Mouse (Mus musculus) kidney, postnatal 0 days (tissue): ENCODE measurements around the gene Fancc. TPM values are rescaled to one million over a fixed set of nuclear protein-coding genes. Genes with fewer than 3 reads are reported as not detected.

Source experiments
- ATAC-seq: fragments of 200-750 bp; cut with Nextera tagmentation; replicated peaks from 2 replicates; pipeline ENCODE4 v1.8.0; 2017; ENCODE audit warnings: low read depth, moderate number of reproducible peaks, moderate TSS enrichment, moderate library complexity; ENCODE audit not compliant: low FRiP score
- DNase-seq: peaks from one replicate; pipeline ENCODE4 v3.0.0-alpha.2; 2016; ENCODE audit warnings: low spot score
- H3K27ac ChIP-seq: fragments of 300-500 bp; sonication (generic); 2 replicates; pipeline ENCODE4 v1.5.1; 2014; ENCODE audit warnings: mild to moderate bottlenecking
- H3K27me3 ChIP-seq: fragments of 300-500 bp; sonication (generic); 2 replicates; pipeline ENCODE4 v1.6.1; 2014; ENCODE audit warnings: low read length, mixed read lengths; ENCODE audit not compliant: insufficient read depth
- H3K36me3 ChIP-seq: fragments of 300-500 bp; sonication (generic); 2 replicates; pipeline ENCODE4 v1.6.1; 2014; ENCODE audit warnings: low read length, mixed read lengths; ENCODE audit not compliant: insufficient read depth
- H3K4me1 ChIP-seq: fragments of 300-500 bp; sonication (generic); replicated peaks from 2 replicates; pipeline ENCODE4 v1.6.1; 2014; ENCODE audit warnings: antibody characterized with exemption, low read length, mixed read lengths; ENCODE audit not compliant: insufficient read depth
- H3K4me2 ChIP-seq: fragments of 300-500 bp; sonication (generic); 2 replicates; pipeline ENCODE4 v1.6.1; 2014; ENCODE audit warnings: mild to moderate bottlenecking, low read length, moderate library complexity, mixed read lengths
- H3K4me3 ChIP-seq: fragments of 300-500 bp; sonication (generic); replicated peaks from 2 replicates; pipeline ENCODE4 v1.5.1; 2014; ENCODE audit warnings: low read depth, low read length
- H3K9ac ChIP-seq: fragments of 300-500 bp; sonication (generic); 2 replicates; pipeline ENCODE4 v1.6.1; 2014; ENCODE audit warnings: low read depth, low read length
- H3K9me3 ChIP-seq: fragments of 300-500 bp; sonication (generic); replicated peaks from 2 replicates; pipeline ENCODE4 v1.6.1; 2016; ENCODE audit warnings: low read length, inconsistent platforms, mixed read lengths
- CTCF ChIP-seq: IDR thresholded peaks from 2 replicates; pipeline ENCODE4 v1.5.1; 2016; ENCODE audit warnings: antibody characterized with exemption, low read depth, mild to moderate bottlenecking, moderate library complexity
- WGBS: fragments of 180-500 bp; shearing (Covaris S2); extraction: QIAGEN DNeasy Blood & Tissue Kit; methylation state at CpG from one replicate; pipeline ENCODE4 v1.1.7; 2014; 5-methylcytosine and 5-hydroxymethylcytosine counted together
- polyA plus RNA-seq: library from polyadenylated mRNA; unstranded; fragments of >200 nt; fragmentation: Nextera tagmentation; extraction: Ambion mirVana; gene quantifications from 2 replicates; pipeline ENCODE4 v1.2.1, GENCODE M21; 2015

The Fancc gene
- polyA plus RNA-seq, 1 experiment from 2014 or later = 16.2 TPM

GRCm38 (mm10) chr13:63247631-63248030, 249.4 kb downstream of the Fancc start:
- H3K9me3 ChIP-seq = no peaks in the 10 kb centered on the region
- 0 out of 2 replicates have a peak overlapping the region, but pooled peaks have one; percentile 27 for H3K27ac ChIP-seq
- DNase-seq (no peak), ATAC-seq (no peak)
- H3K36me3 ChIP-seq = no peaks in the 10 kb centered on the region
- no peak overlapping the region for H3K4me3 ChIP-seq
- H3K27me3 ChIP-seq = no peaks in the 10 kb centered on the region
- WGBS = 78% methylated on average over 11 of the region's 11 CpGs
- H3K4me2 ChIP-seq = no peak overlapping the region
- peaks cover 62% of the 10 kb centered on the region for H3K4me1 ChIP-seq
- TF ChIP-seq CTCF = no peak
- H3K9ac ChIP-seq = no peak overlapping the region

DNA sequence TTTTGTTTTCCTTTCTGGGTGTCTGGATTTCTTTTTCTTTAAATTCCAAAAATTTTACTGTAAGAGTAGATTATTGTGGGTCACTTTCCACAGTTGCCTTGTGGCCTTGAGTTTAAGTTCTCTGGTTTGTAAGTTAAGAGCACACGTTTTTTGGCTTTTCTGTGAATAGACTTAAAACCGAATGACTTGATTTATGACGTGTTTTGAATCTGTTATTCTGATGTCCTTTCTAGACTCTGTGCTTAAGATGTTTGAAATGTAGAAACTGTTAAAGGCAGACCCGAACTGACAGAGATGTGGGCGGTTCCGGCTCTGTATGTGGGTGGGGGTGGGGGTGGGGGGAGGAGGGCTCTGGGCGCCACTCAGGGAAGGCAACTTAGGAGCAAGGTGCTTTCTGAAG, 250.0 kb downstream of the Fancc start:
- Histone ChIP-seq H3K4me1 (peaks cover 62% of the 10 kb centered on the region), H3K9me3 (no peaks in the 10 kb centered on the region), H3K4me2 (peak overlapping the region; percentile 46), H3K36me3 (no peaks in the 10 kb centered on the region), H3K4me3 (no peak overlapping the region), H3K27ac (peak overlapping the region; percentile 70), H3K9ac (0 out of 2 replicates have a peak overlapping the region, but pooled peaks have one; percentile 6), H3K27me3 (no peaks in the 10 kb centered on the region)
- DNase-seq (no peak), ATAC-seq (no peak)
- TF ChIP-seq CTCF = no peak
- WGBS = 22% methylated on average over 7 of the region's 7 CpGs

DNA sequence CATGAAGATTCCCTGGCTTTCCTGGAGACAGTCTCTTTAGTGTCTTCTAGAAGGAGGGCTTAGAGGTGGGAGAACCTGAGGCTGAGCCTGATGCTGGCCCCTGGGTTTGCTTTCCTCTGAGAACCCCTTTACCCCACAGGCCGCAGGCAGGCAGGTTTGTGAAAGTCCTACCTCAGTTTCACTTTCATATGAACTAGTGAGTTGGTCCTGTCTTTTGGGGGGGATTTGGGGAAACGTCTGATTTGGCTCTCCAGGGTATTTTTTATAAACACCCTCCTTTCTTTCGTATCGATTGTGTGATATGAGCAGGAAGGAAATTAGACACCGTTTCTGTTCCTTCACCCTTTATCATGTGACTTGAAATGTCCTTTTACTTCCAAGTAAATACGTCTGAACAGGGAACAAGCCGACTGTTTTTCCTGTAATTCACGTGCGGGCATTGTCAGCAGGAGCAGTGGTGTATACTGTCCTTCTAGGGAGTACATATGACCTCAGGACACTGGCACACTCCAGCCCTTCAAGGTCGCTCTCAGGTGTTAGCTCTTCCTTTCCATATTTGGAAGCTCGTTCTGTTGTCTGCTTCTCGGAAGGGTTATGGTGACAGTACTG, 250.6 kb downstream of the Fancc start:
- H3K4me3 ChIP-seq = no peak overlapping the region
- peak overlapping the region; percentile 46 for H3K4me2 ChIP-seq
- 18% methylated on average over 12 of the region's 12 CpGs for WGBS

GRCm38 (mm10) chr13:63245812-63246211, 251.3 kb downstream of the Fancc start:
- Histone ChIP-seq H3K4me3 (no peak overlapping the region), H3K36me3 (no peaks in the 10 kb centered on the region), H3K9ac (no peak overlapping the region), H3K27ac (no peak overlapping the region), H3K27me3 (no peaks in the 10 kb centered on the region), H3K4me2 (peak overlapping the region; percentile 46; the same call in 1 of the 2 replicates), H3K9me3 (no peaks in the 10 kb centered on the region), H3K4me1 (peaks cover 58% of the 10 kb centered on the region)
- ATAC-seq (no peak), DNase-seq (peak; percentile 55)
- WGBS = 38% methylated on average over 4 of the region's 4 CpGs
- no peak for TF ChIP-seq CTCF

More for the DNA sequence above, 250.6 kb downstream of the Fancc start:
- Histone ChIP-seq H3K9ac (peak overlapping the region; percentile 6; the same call in 1 of the 2 replicates), H3K27me3 (no peaks in the 10 kb centered on the region), H3K27ac (peak overlapping the region; percentile 70), H3K9me3 (no peaks in the 10 kb centered on the region), H3K4me1 (peaks cover 62% of the 10 kb centered on the region), H3K36me3 (no peaks in the 10 kb centered on the region)
- TF ChIP-seq CTCF = no peak
- DNase-seq (no peak), ATAC-seq (no peak)

GRCm38 (mm10) chr13:63245218-63245617, 251.9 kb downstream of the Fancc start:
- WGBS = 21% methylated on average over 9 of the region's 9 CpGs
- Histone ChIP-seq H3K9ac (no peak overlapping the region), H3K4me1 (peaks cover 54% of the 10 kb centered on the region), H3K9me3 (no peaks in the 10 kb centered on the region), H3K27ac (peak overlapping the region; percentile 61), H3K4me2 (peak overlapping the region; percentile 53), H3K36me3 (no peaks in the 10 kb centered on the region), H3K4me3 (no peak overlapping the region), H3K27me3 (no peaks in the 10 kb centered on the region)
- no peak for DNase-seq
- no peak for TF ChIP-seq CTCF
- ATAC-seq = no peak

- Histone ChIP-seq H3K4me2 (peak overlapping the region; percentile 53), H3K9ac (0 out of 2 replicates have a peak overlapping the region, but pooled peaks have one; percentile 27), H3K36me3 (no peaks in the 10 kb centered on the region), H3K4me3 (peak overlapping the region; percentile 18; the same call in 1 of the 2 replicates), H3K4me1 (peaks cover 46% of the 10 kb centered on the region), H3K27ac (peak overlapping the region; percentile 61; the same call in 1 of the 2 replicates), H3K9me3 (no peaks in the 10 kb centered on the region), H3K27me3 (no peaks in the 10 kb centered on the region)
- 55% methylated on average over 3 of the region's 3 CpGs for WGBS
- ATAC-seq (no peak), DNase-seq (no peak)
- no peak for TF ChIP-seq CTCF
Measured at GRCm38 (mm10) chr13:63244425-63244824, 252.7 kb downstream of the Fancc start.
